Mouse (Mus musculus) bone marrow, adult 2 months (tissue): ENCODE results near the gene Tubgcp3. TPM values are rescaled to one million over a fixed set of nuclear protein-coding genes. Genes with fewer than 3 reads are reported as not detected.

Experiments
- H3K27ac ChIP-seq: fragments of 200-500 bp; 2 replicates; pipeline ENCODE4 v1.5.1; 2012; ENCODE audit warnings: low read depth, mild to moderate bottlenecking, control low read depth, inconsistent platforms, low read length; ENCODE audit not compliant: control insufficient read depth, poor library complexity, insufficient read depth
- H3K4me1 ChIP-seq: fragments of 200-500 bp; 2 replicates; pipeline ENCODE4 v1.6.1; 2011; ENCODE audit warnings: low read length; ENCODE audit not compliant: control insufficient read depth, insufficient read depth
- H3K4me3 ChIP-seq: fragments of 200-500 bp; replicated peaks from 2 replicates; pipeline ENCODE3; 2011; ENCODE audit warnings: mild to moderate bottlenecking, low read depth, low read length, control low read depth; ENCODE audit not compliant: control insufficient read depth
- CTCF ChIP-seq: fragments of 200-500 bp; IDR thresholded peaks from 2 replicates; pipeline ENCODE4 v1.5.1; 2011; ENCODE audit warnings: low read length, control low read depth; ENCODE audit not compliant: control insufficient read depth, insufficient read depth
- POLR2A ChIP-seq: fragments of 200-500 bp; IDR thresholded peaks from 2 replicates; pipeline ENCODE4 v1.6.1; 2011; ENCODE audit warnings: low read depth, mild to moderate bottlenecking, control low read depth, low read length, borderline replicate concordance; ENCODE audit not compliant: control insufficient read depth
- WGBS: fragments of 180-500 bp; shearing (Covaris S2); methylation state at CpG from one replicate; pipeline ENCODE4 v1.1.7; 2018; 5-methylcytosine and 5-hydroxymethylcytosine counted together
- polyA plus RNA-seq: library from polyadenylated mRNA; stranded (reverse); fragments of >200 nt; gene quantifications from 2 replicates; pipeline ENCODE4 v1.2.4, GENCODE M21; 2011; ENCODE audit warnings: low replicate concordance; ENCODE audit not compliant: missing spikeins, insufficient read depth, insufficient read length

Gene Tubgcp3
- polyA plus RNA-seq, 1 experiment, result 65.8 TPM

- WGBS, result 95% methylated on average over 4 of the region's 4 CpGs
- no peak overlapping the region for H3K27ac ChIP-seq
- TF ChIP-seq POLR2A (no peak), CTCF (no peak)
Observed at GRCm38 (mm10) chr8:12651246-12651645, 20.8 kb downstream of the Tubgcp3 start.

GRCm38 (mm10) chr8:12650495-12650894, 21.6 kb downstream of the Tubgcp3 start:
- H3K27ac ChIP-seq, result no peak overlapping the region
- H3K4me3 ChIP-seq, result no peak overlapping the region
- no peaks in the 10 kb centered on the region for H3K4me1 ChIP-seq
- WGBS, result 84% methylated on average over 4 of the region's 4 CpGs
- TF ChIP-seq POLR2A (no peak), CTCF (no peak)

More at GRCm38 (mm10) chr8:12651246-12651645, 20.8 kb downstream of the Tubgcp3 start:
- no peaks in the 10 kb centered on the region for H3K4me1 ChIP-seq
- H3K4me3 ChIP-seq, result no peak overlapping the region

GRCm38 (mm10) chr8:12648951-12649350, 23.1 kb downstream of the Tubgcp3 start:
- TF ChIP-seq CTCF, result no peak
- TF ChIP-seq POLR2A, result no peak
- no peaks in the 10 kb centered on the region for H3K4me1 ChIP-seq
- no peak overlapping the region for H3K4me3 ChIP-seq
- no peak overlapping the region for H3K27ac ChIP-seq
- 93% methylated on average over 4 of the region's 4 CpGs for WGBS

- Histone ChIP-seq H3K27ac (no peak overlapping the region), H3K4me1 (no peaks in the 10 kb centered on the region), H3K4me3 (no peak overlapping the region)
- TF ChIP-seq CTCF, result no peak
- TF ChIP-seq POLR2A, result no peak
- 90% methylated on average over 4 of the region's 4 CpGs for WGBS
Observed at GRCm38 (mm10) chr8:12646536-12646935, 25.5 kb downstream of the Tubgcp3 start.

- no peak for TF ChIP-seq POLR2A
- TF ChIP-seq CTCF, result no peak
Observed at GRCm38 (mm10) chr8:12644894-12645293, 27.2 kb downstream of the Tubgcp3 start.

GRCm38 (mm10) chr8:12644341-12644740, 27.7 kb downstream of the Tubgcp3 start:
- Histone ChIP-seq H3K27ac (no peak overlapping the region), H3K4me3 (no peak overlapping the region), H3K4me1 (no peaks in the 10 kb centered on the region)
- WGBS, result 84% methylated on average over 8 of the region's 8 CpGs
- no peak for TF ChIP-seq CTCF
- no peak for TF ChIP-seq POLR2A

More at GRCm38 (mm10) chr8:12644894-12645293, 27.2 kb downstream of the Tubgcp3 start:
- no peak overlapping the region for H3K4me3 ChIP-seq
- 81% methylated on average over 7 of the region's 7 CpGs for WGBS
- no peaks in the 10 kb centered on the region for H3K4me1 ChIP-seq
- H3K27ac ChIP-seq, result no peak overlapping the region

GRCm38 (mm10) chr8:12641527-12641926, 30.5 kb downstream of the Tubgcp3 start:
- H3K4me3 ChIP-seq, result no peak overlapping the region

GRCm38 (mm10) chr8:12638446-12638845, 33.6 kb downstream of the Tubgcp3 start:
- TF ChIP-seq POLR2A (no peak), CTCF (no peak)
- H3K4me1 ChIP-seq, result no peaks in the 10 kb centered on the region
- no peak overlapping the region for H3K27ac ChIP-seq
- no peak overlapping the region for H3K4me3 ChIP-seq
- 90% methylated on average over 11 of the region's 11 CpGs for whole genome bisulfite sequencing

More at GRCm38 (mm10) chr8:12641527-12641926, 30.5 kb downstream of the Tubgcp3 start:
- TF ChIP-seq POLR2A (no peak), CTCF (no peak)
- no peaks in the 10 kb centered on the region for H3K4me1 ChIP-seq
- 91% methylated on average over 6 of the region's 6 CpGs for WGBS
- H3K27ac ChIP-seq, result no peak overlapping the region

GRCm38 (mm10) chr8:12635366-12635765, 36.7 kb downstream of the Tubgcp3 start:
- H3K4me1 ChIP-seq, result no peaks in the 10 kb centered on the region
- TF ChIP-seq POLR2A (no peak), CTCF (no peak)
- no peak overlapping the region for H3K4me3 ChIP-seq
- no peak overlapping the region for H3K27ac ChIP-seq
- WGBS, result 79% methylated on average over 2 of the region's 2 CpGs
